Mouse (Mus musculus) embryonic facial prominence, embryonic 12.5 days (tissue): ENCODE measurements around the gene Fam199x. TPM values are rescaled to one million over a fixed set of nuclear protein-coding genes. Genes with fewer than 3 reads are reported as not detected.

ENCODE experiments used
- ATAC-seq: fragments of 200-750 bp; cut with Nextera tagmentation; 2 replicates; pipeline ENCODE4 v1.8.0; 2017; ENCODE audit not compliant: insufficient number of reproducible peaks, insufficient read depth, low FRiP score, low TSS enrichment
- H3K27ac ChIP-seq: fragments of 300-500 bp; sonication (generic); 2 replicates; pipeline ENCODE4 v1.5.1; 2016; ENCODE audit warnings: mild to moderate bottlenecking
- H3K27me3 ChIP-seq: fragments of 300-500 bp; sonication (generic); 2 replicates; pipeline ENCODE4 v1.6.1; 2016; ENCODE audit warnings: mild to moderate bottlenecking, moderate library complexity
- H3K36me3 ChIP-seq: fragments of 300-500 bp; sonication (generic); 2 replicates; pipeline ENCODE4 v1.6.1; 2016; ENCODE audit warnings: mild to moderate bottlenecking
- H3K4me1 ChIP-seq: fragments of 300-500 bp; sonication (generic); 2 replicates; pipeline ENCODE4 v1.6.1; 2016
- H3K4me2 ChIP-seq: fragments of 300-500 bp; sonication (generic); replicated peaks from 2 replicates; pipeline ENCODE4 v1.6.1; 2016; ENCODE audit warnings: mild to moderate bottlenecking, moderate library complexity
- H3K4me3 ChIP-seq: fragments of 300-500 bp; sonication (generic); 2 replicates; pipeline ENCODE4 v1.5.1; 2016; ENCODE audit warnings: mild to moderate bottlenecking
- H3K9ac ChIP-seq: fragments of 300-500 bp; sonication (generic); 2 replicates; pipeline ENCODE4 v1.6.1; 2016; ENCODE audit warnings: mild to moderate bottlenecking, moderate library complexity
- H3K9me3 ChIP-seq: fragments of 300-500 bp; sonication (generic); 2 replicates; pipeline ENCODE4 v1.6.1; 2016; ENCODE audit warnings: mild to moderate bottlenecking, moderate library complexity
- WGBS: fragments of 180-500 bp; shearing (Covaris S2); methylation state at CpG from one replicate; pipeline ENCODE4 v1.1.7; 2016; 5-methylcytosine and 5-hydroxymethylcytosine counted together
- polyA plus RNA-seq: library from polyadenylated mRNA; unstranded; fragments of >200 nt; fragmentation: Nextera tagmentation; extraction: Ambion mirVana; gene quantifications from 2 replicates; pipeline ENCODE4 v1.2.1, GENCODE M21; 2016

The Fam199x gene
- polyA plus RNA-seq, 1 experiment from 2014 or later: 14.0 TPM

GRCm38 (mm10) chrX:137063202-137063601, 13.8 kb downstream of the Fam199x start:
- no peak for ATAC-seq

DNA sequence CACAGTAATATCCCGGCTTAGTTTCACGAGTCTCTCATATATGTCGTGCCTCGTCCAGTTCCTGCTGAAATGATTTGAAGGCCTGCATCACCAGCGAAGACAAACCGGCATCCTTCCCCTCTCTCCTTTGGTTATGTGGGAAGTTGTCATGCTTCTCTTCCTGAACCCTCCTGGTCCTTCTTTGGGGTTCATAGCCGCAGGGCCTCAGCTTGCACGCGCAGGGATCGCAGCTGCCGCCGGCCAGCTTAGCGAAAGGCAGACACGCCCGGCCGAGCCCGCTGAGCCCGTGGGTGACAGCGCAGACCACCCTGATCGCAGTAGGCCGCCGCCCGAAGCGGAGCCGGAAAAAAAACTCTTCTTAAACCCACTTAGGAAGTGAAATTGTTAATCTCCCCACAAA, 55.1 kb downstream of the Fam199x start:
- Histone ChIP-seq H3K4me2 (no peak overlapping the region), H3K27me3 (peaks cover 46% of the 10 kb centered on the region)

More at GRCm38 (mm10) chrX:137063202-137063601, 13.8 kb downstream of the Fam199x start:
- Histone ChIP-seq H3K9me3 (no peaks in the 10 kb centered on the region), H3K27ac (no peak overlapping the region), H3K4me3 (no peak overlapping the region), H3K4me1 (no peaks in the 10 kb centered on the region), H3K9ac (no peak overlapping the region), H3K27me3 (no peaks in the 10 kb centered on the region), H3K4me2 (no peak overlapping the region), H3K36me3 (no peaks in the 10 kb centered on the region)
- 87% methylated on average over 9 of the region's 9 CpGs for WGBS

DNA sequence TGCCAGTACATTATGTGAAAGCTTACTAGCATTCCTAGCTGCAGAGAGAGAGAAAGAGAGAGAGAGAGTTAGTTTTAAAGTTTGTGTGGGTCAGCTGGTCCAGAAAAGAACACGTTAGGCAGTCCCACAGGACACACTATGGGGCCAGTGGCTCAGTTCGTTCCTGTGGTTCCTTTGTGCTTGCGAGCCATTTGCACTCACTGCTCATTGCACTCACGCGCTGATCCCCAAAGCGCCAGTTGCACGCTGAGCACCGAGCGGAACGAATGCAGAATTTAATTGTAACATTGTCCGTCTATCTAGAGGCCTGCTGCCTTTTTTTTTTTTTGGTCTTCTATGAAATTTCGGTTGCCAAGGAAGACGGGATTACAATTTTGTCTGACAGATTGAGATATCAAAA, 57.1 kb downstream of the Fam199x start:
- Histone ChIP-seq H3K4me3 (no peak overlapping the region), H3K4me2 (no peak overlapping the region), H3K27me3 (peaks cover 34% of the 10 kb centered on the region), H3K9ac (no peak overlapping the region), H3K9me3 (no peaks in the 10 kb centered on the region), H3K36me3 (no peaks in the 10 kb centered on the region), H3K27ac (no peak overlapping the region), H3K4me1 (no peaks in the 10 kb centered on the region)
- WGBS: 19% methylated on average over 12 of the region's 13 CpGs
- ATAC-seq: no peak

More for the DNA sequence above, 55.1 kb downstream of the Fam199x start:
- Histone ChIP-seq H3K36me3 (no peaks in the 10 kb centered on the region), H3K9me3 (no peaks in the 10 kb centered on the region), H3K9ac (no peak overlapping the region), H3K4me1 (no peaks in the 10 kb centered on the region), H3K27ac (no peak overlapping the region), H3K4me3 (no peak overlapping the region)
- no peak for ATAC-seq
- 19% methylated on average over 25 of the region's 25 CpGs for WGBS

GRCm38 (mm10) chrX:137118097-137118746, 68.8 kb downstream of the Fam199x start:
- no peak overlapping the region for H3K9ac ChIP-seq
- no peak overlapping the region for H3K27ac ChIP-seq
- peak overlapping the region; percentile 32 for H3K4me2 ChIP-seq
- WGBS: 26% methylated on average over 40 of the region's 40 CpGs
- H3K9me3 ChIP-seq: no peaks in the 10 kb centered on the region
- H3K27me3 ChIP-seq: peaks cover 65% of the 10 kb centered on the region
- H3K4me3 ChIP-seq: peak overlapping the region; percentile 10; the same call in 1 of the 2 replicates
- no peaks in the 10 kb centered on the region for H3K4me1 ChIP-seq
- no peak for ATAC-seq
- H3K36me3 ChIP-seq: no peaks in the 10 kb centered on the region

- no peak for ATAC-seq
- Histone ChIP-seq H3K4me1 (no peaks in the 10 kb centered on the region), H3K36me3 (no peaks in the 10 kb centered on the region), H3K9ac (no peak overlapping the region), H3K27ac (no peak overlapping the region), H3K9me3 (no peaks in the 10 kb centered on the region), H3K27me3 (peaks cover 64% of the 10 kb centered on the region), H3K4me3 (no peak overlapping the region), H3K4me2 (no peak overlapping the region; the same call in 1 of the 2 replicates)
- WGBS: 25% methylated on average over 51 of the region's 52 CpGs
Observed at GRCm38 (mm10) chrX:137119675-137120423, 70.5 kb downstream of the Fam199x start.

DNA sequence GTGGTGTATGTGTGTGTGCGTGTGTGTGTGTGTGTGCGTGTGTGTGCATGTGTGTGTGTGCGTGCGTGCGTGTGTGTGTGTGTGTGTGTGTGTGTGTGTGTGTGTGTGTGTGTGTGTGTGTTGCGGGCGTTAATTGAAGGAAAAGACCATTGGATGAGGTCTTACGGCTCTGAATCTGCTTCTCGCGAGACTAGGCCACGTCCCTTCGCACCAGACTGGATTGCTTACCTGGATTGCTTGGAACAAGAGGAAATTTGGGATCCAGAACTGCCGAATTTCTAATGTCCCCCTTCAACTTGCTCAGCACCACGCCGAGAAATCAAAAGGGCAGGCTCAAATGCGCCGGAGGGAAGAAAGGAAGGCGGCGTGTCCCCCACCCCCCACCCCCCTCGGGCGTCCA, 72.3 kb downstream of the Fam199x start, which contains the start of gene Esx1:
Gene Esx1, minus strand, starts transcription at position 366 of the 400 bp plus-strand sequence.
- Histone ChIP-seq H3K27ac (no peak within 1 kb of the TSS), H3K4me1 (no peaks in the 10 kb centered on the region), H3K4me3 (no peak within 1 kb of the TSS), H3K36me3 (no peaks in the 10 kb centered on the region), H3K27me3 (peaks cover 65% of the 10 kb centered on the region), H3K4me2 (0 out of 2 replicates have a peak within 1 kb of the TSS, but pooled peaks have one; percentile 3), H3K9ac (no peak within 1 kb of the TSS), H3K9me3 (no peaks in the 10 kb centered on the region)
- no peak for ATAC-seq
- 16% methylated on average over 16 of the region's 21 CpGs for WGBS

- ATAC-seq: no peak
- no peaks in the 10 kb centered on the region for H3K4me1 ChIP-seq
- no peak overlapping the region for H3K4me2 ChIP-seq
- no peak overlapping the region for H3K4me3 ChIP-seq
- no peak overlapping the region for H3K9ac ChIP-seq
- H3K9me3 ChIP-seq: no peaks in the 10 kb centered on the region
- peaks cover 53% of the 10 kb centered on the region for H3K27me3 ChIP-seq
- H3K36me3 ChIP-seq: no peaks in the 10 kb centered on the region
- 23% methylated on average over 17 of the region's 17 CpGs for WGBS
- no peak overlapping the region for H3K27ac ChIP-seq
Observed at GRCm38 (mm10) chrX:137127542-137127941, 78.1 kb downstream of the Fam199x start.

Other genes with a start within 250 kb of the Fam199x start
- gene Plp1, start 226.9 kb upstream of the Fam199x start, polyA plus RNA-seq: 15.0 and 16.3 TPM in 2 replicates
- 0.83 and 1.1 TPM in 2 replicates for gene Rab9b, start 180.8 kb upstream of the Fam199x start, polyA plus RNA-seq
- gene H2bfm, start 122.3 kb upstream of the Fam199x start, polyA plus RNA-seq: not detected in 2 replicates
- 105 and 108 TPM in 2 replicates for gene Tmsb15b2, start 74.1 kb upstream of the Fam199x start, polyA plus RNA-seq
- gene Tmsb15l, start 72.7 kb upstream of the Fam199x start, polyA plus RNA-seq: 7.0 and 11.5 TPM in 2 replicates
- gene Tmsb15b1, start 72.7 kb upstream of the Fam199x start, polyA plus RNA-seq: 35.6 and 45.5 TPM in 2 replicates
- 51.7 and 55.0 TPM in 2 replicates for gene Zcchc18, start 56.4 kb upstream of the Fam199x start, polyA plus RNA-seq
- gene Slc25a53, start 11.3 kb upstream of the Fam199x start, polyA plus RNA-seq: 12.5 and 16.6 TPM in 2 replicates
- not detected in 2 replicates for gene Esx1, start 72.5 kb downstream of the Fam199x start, polyA plus RNA-seq